Mouse (Mus musculus): ENCODE data around the gene Ms4a3. TPM values are rescaled to one million over a fixed set of nuclear protein-coding genes. Genes with fewer than 3 reads are reported as not detected.

Ms4a3 gene
- not detected in 2 replicates for polyA plus RNA-seq (2014; fragmentation: Nextera tagmentation; extraction: Ambion mirVana)

DNA sequence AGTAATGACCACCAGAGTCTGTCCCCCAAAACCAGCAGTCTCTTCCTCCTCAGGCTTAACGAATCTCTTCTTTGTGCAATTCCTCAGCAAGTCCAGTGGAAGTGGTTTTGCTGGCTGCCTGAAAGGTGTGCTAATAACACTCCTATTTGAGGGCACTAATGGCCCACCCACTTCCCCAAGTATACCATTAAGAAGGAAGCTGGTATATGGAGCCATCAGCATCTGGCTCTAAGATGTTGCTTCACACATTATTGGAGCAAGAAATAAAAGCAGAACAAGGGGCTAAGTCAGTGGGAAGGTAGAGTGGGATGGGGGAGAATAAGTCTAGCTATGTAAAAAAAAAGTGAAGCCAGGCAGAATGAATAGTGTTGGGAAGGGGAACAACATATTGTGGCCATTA, at the start of gene Ms4a3:
Ms4a3 (minus strand) TSS at position 120 of the 400 bp plus-strand sequence.
- Histone ChIP-seq H3K27ac (ENCODE audit: low read depth) (no peak within 1 kb of the TSS), H3K9me3 (ENCODE audit: control insufficient read depth, low read length) (no peaks in the 10 kb centered on the region), H3K4me1 (replicated peaks; ENCODE audit: control insufficient read depth, insufficient read depth, low read length) (no peaks in the 10 kb centered on the region), H3K9ac (ENCODE audit: low read length) (no peak within 1 kb of the TSS), H3K27me3 (replicated peaks; ENCODE audit: control insufficient read depth, insufficient read depth, low read length) (no peaks in the 10 kb centered on the region), H3K4me3 (ENCODE audit: low read depth, low read length) (no peak within 1 kb of the TSS), H3K4me2 (ENCODE audit: low read length) (no peak within 1 kb of the TSS), H3K36me3 (ENCODE audit: control insufficient read depth, insufficient read depth, low read length) (no peaks in the 10 kb centered on the region)
- DNase-seq (ENCODE audit: low spot score) (no peak), ATAC-seq (replicated peaks; ENCODE audit: low FRiP score, low TSS enrichment, low read depth) (no peak)
- 84% methylated on average over 1 of the region's 1 CpGs for WGBS

DNA sequence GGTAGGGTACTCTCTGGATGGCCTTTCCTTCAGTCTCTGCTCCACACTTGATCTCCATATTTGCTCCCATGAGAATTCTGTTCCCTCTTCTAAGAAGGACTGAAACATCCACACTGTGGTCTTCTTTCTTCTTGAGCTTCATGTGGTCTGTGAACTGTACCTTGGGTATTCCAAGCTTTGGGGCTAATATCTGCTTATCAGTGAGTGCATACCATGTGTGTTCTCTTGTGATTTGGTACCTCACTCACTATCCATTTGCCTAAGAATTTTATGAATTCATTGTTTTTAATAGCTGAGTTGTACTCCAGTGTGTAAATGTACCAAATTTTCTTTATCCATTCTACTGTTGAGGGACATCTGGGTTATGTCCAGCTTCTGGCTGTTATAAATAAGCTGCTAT, 20.9 kb upstream of the Ms4a3 start:
- Histone ChIP-seq H3K27me3 (replicated peaks; ENCODE audit: control insufficient read depth, insufficient read depth, low read length) (no peaks in the 10 kb centered on the region), H3K4me2 (ENCODE audit: low read length) (no peak overlapping the region), H3K36me3 (ENCODE audit: control insufficient read depth, insufficient read depth, low read length) (no peaks in the 10 kb centered on the region), H3K4me1 (replicated peaks; ENCODE audit: control insufficient read depth, insufficient read depth, low read length) (no peaks in the 10 kb centered on the region), H3K4me3 (ENCODE audit: low read depth, low read length) (no peak overlapping the region), H3K27ac (ENCODE audit: low read depth) (no peak overlapping the region), H3K9me3 (ENCODE audit: control insufficient read depth, low read length) (no peaks in the 10 kb centered on the region), H3K9ac (ENCODE audit: low read length) (no peak overlapping the region)
- DNase-seq (ENCODE audit: low spot score) (no peak), ATAC-seq (replicated peaks; ENCODE audit: low FRiP score, low TSS enrichment, low read depth) (no peak)

DNA sequence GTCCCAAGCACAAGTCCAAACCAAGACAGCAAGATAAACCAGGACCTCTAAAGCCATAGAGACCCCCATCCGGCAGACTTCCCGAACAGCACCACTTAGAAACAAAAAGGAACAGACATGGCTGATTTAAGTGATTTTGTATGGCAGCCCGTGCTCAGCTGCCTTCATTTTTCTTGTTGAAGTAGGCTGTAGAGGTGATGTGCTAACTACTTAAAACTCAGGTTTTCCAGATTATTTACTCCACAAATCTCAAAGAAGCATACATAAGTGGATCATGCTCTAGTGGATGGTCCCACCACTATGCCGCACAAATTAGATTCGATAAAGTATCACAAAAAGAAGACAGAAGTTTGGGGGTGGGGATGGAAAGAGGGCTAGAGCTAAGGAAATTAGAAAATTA, 19.8 kb upstream of the Ms4a3 start, which contains the start of gene Oosp2:
Oosp2 (minus strand) TSS at position 101 of the 400 bp plus-strand sequence.
- H3K36me3 ChIP-seq (ENCODE audit: control insufficient read depth, insufficient read depth, low read length), result no peaks in the 10 kb centered on the region
- no peak within 1 kb of the TSS for H3K9ac ChIP-seq (ENCODE audit: low read length)
- ATAC-seq (replicated peaks; ENCODE audit: low FRiP score, low TSS enrichment, low read depth) (no peak), DNase-seq (ENCODE audit: low spot score) (no peak)
- H3K4me3 ChIP-seq (ENCODE audit: low read depth, low read length), result no peak within 1 kb of the TSS
- H3K4me2 ChIP-seq (ENCODE audit: low read length), result no peak within 1 kb of the TSS
- no peaks in the 10 kb centered on the region for H3K4me1 ChIP-seq (replicated peaks; ENCODE audit: control insufficient read depth, insufficient read depth, low read length)
- 90% methylated on average over 5 of the region's 5 CpGs for WGBS
- no peak within 1 kb of the TSS for H3K27ac ChIP-seq (ENCODE audit: low read depth)
- no peaks in the 10 kb centered on the region for H3K9me3 ChIP-seq (ENCODE audit: control insufficient read depth, low read length)
- H3K27me3 ChIP-seq (replicated peaks; ENCODE audit: control insufficient read depth, insufficient read depth, low read length), result no peaks in the 10 kb centered on the region

DNA sequence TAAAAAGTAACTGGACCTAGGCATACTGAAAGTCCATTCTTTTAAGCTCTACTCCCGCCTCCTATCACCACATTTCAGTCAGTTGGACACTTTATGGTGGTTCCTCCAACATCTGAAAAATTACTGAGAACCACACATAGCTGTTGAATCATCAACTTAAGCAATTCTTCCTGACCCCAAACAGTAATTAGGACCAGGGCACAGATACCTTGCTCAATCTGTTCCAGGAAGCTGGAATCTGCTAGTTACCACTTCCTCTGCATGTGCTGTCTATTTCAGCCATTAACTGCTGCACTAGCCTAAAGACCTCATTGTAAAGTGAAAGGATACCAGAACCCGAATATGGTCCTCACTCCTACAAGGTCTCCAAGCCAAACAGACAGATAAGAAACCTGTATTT, 18.5 kb upstream of the Ms4a3 start:
- H3K9ac ChIP-seq (ENCODE audit: low read length), result no peak overlapping the region

DNA sequence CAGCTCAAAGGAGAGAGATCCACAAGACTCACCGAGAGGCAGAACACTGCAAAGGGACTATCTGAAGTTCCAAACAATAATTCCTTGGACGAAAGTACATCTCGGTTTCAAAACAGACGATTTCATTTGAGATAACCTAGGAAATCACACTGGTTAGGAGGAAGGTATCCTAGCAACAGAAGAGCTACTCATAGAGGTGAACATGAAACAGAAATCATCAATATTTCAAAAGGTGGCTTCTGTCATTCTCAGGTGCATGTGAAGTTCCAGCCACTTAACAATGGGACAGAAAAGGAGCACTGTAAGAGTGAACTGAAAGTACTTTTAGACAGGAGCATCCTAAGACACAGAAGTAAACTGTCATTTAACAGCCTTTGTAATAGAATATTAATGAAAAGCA, 8.9 kb upstream of the Ms4a3 start:
- Histone ChIP-seq H3K4me3 (ENCODE audit: low read depth, low read length) (no peak overlapping the region), H3K36me3 (ENCODE audit: control insufficient read depth, insufficient read depth, low read length) (no peaks in the 10 kb centered on the region), H3K9ac (ENCODE audit: low read length) (no peak overlapping the region), H3K9me3 (ENCODE audit: control insufficient read depth, low read length) (no peaks in the 10 kb centered on the region), H3K4me2 (ENCODE audit: low read length) (no peak overlapping the region), H3K4me1 (replicated peaks; ENCODE audit: control insufficient read depth, insufficient read depth, low read length) (no peaks in the 10 kb centered on the region), H3K27ac (ENCODE audit: low read depth) (no peak overlapping the region), H3K27me3 (replicated peaks; ENCODE audit: control insufficient read depth, insufficient read depth, low read length) (no peaks in the 10 kb centered on the region)
- DNase-seq (ENCODE audit: low spot score) (no peak), ATAC-seq (replicated peaks; ENCODE audit: low FRiP score, low TSS enrichment, low read depth) (no peak)
- 74% methylated on average over 4 of the region's 4 CpGs for WGBS

More for the DNA sequence above, 18.5 kb upstream of the Ms4a3 start:
- Histone ChIP-seq H3K36me3 (ENCODE audit: control insufficient read depth, insufficient read depth, low read length) (no peaks in the 10 kb centered on the region), H3K4me3 (ENCODE audit: low read depth, low read length) (no peak overlapping the region), H3K27me3 (replicated peaks; ENCODE audit: control insufficient read depth, insufficient read depth, low read length) (no peaks in the 10 kb centered on the region), H3K9me3 (ENCODE audit: control insufficient read depth, low read length) (no peaks in the 10 kb centered on the region), H3K4me2 (ENCODE audit: low read length) (no peak overlapping the region), H3K4me1 (replicated peaks; ENCODE audit: control insufficient read depth, insufficient read depth, low read length) (no peaks in the 10 kb centered on the region), H3K27ac (ENCODE audit: low read depth) (no peak overlapping the region)
- WGBS, result 61% methylated on average over 2 of the region's 2 CpGs
- ATAC-seq (replicated peaks; ENCODE audit: low FRiP score, low TSS enrichment, low read depth) (no peak), DNase-seq (ENCODE audit: low spot score) (no peak)

DNA sequence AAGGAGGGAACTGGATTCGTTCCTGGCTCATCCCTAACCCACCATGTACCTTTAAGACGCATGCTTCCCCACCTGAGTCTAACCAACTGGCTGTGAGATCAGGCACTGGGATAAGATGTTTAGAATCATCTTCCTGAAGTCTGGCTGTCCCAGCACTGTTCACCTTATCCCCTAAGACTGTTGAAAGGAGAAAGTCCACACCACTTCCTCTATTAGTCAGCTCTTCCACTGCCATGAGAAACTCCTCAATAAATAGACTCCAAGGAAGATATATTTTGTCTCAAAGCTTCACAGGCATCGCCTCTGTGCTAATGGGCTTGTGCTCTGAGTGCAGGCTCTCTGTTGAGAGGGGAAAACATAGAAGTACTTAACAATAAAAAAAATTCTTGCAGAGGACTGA, 5.5 kb upstream of the Ms4a3 start:
- Histone ChIP-seq H3K4me1 (replicated peaks; ENCODE audit: control insufficient read depth, insufficient read depth, low read length) (no peaks in the 10 kb centered on the region), H3K9ac (ENCODE audit: low read length) (no peak overlapping the region), H3K4me3 (ENCODE audit: low read depth, low read length) (no peak overlapping the region), H3K27ac (ENCODE audit: low read depth) (no peak overlapping the region), H3K4me2 (ENCODE audit: low read length) (no peak overlapping the region), H3K9me3 (ENCODE audit: control insufficient read depth, low read length) (no peaks in the 10 kb centered on the region), H3K27me3 (replicated peaks; ENCODE audit: control insufficient read depth, insufficient read depth, low read length) (no peaks in the 10 kb centered on the region), H3K36me3 (ENCODE audit: control insufficient read depth, insufficient read depth, low read length) (no peaks in the 10 kb centered on the region)
- WGBS, result 77% methylated on average over 3 of the region's 3 CpGs
- no peak for ATAC-seq (replicated peaks; ENCODE audit: low FRiP score, low TSS enrichment, low read depth)
- DNase-seq (ENCODE audit: low spot score), result no peak

DNA sequence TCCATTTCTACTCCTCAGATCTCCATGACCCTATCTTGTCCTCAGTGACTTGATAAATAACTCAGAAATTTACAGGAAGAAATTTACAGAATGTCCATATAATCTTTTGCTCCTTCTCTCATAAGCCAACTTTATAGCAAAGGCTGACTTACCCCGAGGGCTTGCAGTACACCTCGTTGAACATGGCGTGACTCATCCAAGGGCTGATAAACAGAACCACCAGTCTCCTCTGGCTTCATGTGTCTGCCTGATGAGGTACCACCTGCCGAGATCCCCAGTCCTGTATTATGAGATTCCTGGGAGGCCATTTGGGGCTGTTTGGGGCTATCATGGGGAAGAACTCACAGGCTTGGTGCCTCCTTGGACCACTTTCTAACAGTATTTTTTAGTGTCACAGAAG, 1.6 kb downstream of the Ms4a3 start:
- no peak for DNase-seq (ENCODE audit: low spot score)
- Histone ChIP-seq H3K9me3 (ENCODE audit: control insufficient read depth, low read length) (no peaks in the 10 kb centered on the region), H3K9ac (ENCODE audit: low read length) (no peak overlapping the region), H3K27ac (ENCODE audit: low read depth) (no peak overlapping the region), H3K4me1 (replicated peaks; ENCODE audit: control insufficient read depth, insufficient read depth, low read length) (no peaks in the 10 kb centered on the region), H3K27me3 (replicated peaks; ENCODE audit: control insufficient read depth, insufficient read depth, low read length) (no peaks in the 10 kb centered on the region), H3K4me2 (ENCODE audit: low read length) (no peak overlapping the region), H3K4me3 (ENCODE audit: low read depth, low read length) (no peak overlapping the region), H3K36me3 (ENCODE audit: control insufficient read depth, insufficient read depth, low read length) (no peaks in the 10 kb centered on the region)
- no peak for ATAC-seq (replicated peaks; ENCODE audit: low FRiP score, low TSS enrichment, low read depth)
- WGBS, result 78% methylated on average over 4 of the region's 4 CpGs

DNA sequence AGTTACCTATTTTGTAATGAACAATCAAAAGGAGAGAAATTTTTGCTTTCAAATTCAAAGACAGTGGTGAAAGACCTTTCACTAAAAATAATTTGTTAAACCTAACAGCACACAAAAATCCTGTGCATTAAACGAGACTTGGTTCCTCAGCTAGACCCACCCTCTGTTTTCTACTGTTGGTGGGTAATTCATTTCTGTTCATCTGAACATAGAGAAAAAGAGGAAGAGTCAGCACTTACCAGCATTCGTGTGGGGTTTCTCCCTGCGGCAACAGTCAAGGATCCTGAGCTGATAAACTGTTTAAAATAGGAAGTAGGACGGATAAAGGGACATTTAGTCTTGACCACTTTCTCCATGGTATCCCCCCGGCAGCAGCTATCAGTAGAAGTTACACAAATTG, 5.1 kb downstream of the Ms4a3 start:
- H3K4me1 ChIP-seq (replicated peaks; ENCODE audit: control insufficient read depth, insufficient read depth, low read length), result no peaks in the 10 kb centered on the region
- no peak for DNase-seq (ENCODE audit: low spot score)
- no peaks in the 10 kb centered on the region for H3K36me3 ChIP-seq (ENCODE audit: control insufficient read depth, insufficient read depth, low read length)
- no peak overlapping the region for H3K27ac ChIP-seq (ENCODE audit: low read depth)
- H3K9me3 ChIP-seq (ENCODE audit: control insufficient read depth, low read length), result no peaks in the 10 kb centered on the region
- no peak overlapping the region for H3K4me2 ChIP-seq (ENCODE audit: low read length)
- no peak overlapping the region for H3K9ac ChIP-seq (ENCODE audit: low read length)
- H3K27me3 ChIP-seq (replicated peaks; ENCODE audit: control insufficient read depth, insufficient read depth, low read length), result no peaks in the 10 kb centered on the region
- no peak for ATAC-seq (replicated peaks; ENCODE audit: low FRiP score, low TSS enrichment, low read depth)
- H3K4me3 ChIP-seq (ENCODE audit: low read depth, low read length), result no peak overlapping the region
- WGBS, result 77% methylated on average over 5 of the region's 5 CpGs

DNA sequence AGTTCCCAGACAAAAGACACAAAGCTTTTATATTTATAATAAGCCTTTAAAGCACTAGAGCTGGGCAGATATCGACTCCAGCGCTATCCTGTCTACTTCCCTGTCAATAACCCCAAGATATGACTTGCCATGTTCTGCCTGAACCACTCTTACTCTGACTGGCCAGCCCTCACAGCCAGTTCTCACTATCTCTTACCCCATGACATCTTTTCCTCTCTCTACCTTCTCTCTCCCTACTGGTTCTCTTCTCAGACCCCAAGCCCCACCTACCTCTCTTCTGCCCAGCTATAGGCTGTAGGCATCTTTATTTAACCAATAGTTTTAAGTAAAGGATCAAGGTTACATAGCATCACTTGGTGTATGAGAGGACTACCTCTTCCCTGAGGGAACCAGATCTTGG, 6.3 kb downstream of the Ms4a3 start:
- Histone ChIP-seq H3K9ac (ENCODE audit: low read length) (no peak overlapping the region), H3K36me3 (ENCODE audit: control insufficient read depth, insufficient read depth, low read length) (no peaks in the 10 kb centered on the region), H3K27me3 (replicated peaks; ENCODE audit: control insufficient read depth, insufficient read depth, low read length) (no peaks in the 10 kb centered on the region), H3K4me1 (replicated peaks; ENCODE audit: control insufficient read depth, insufficient read depth, low read length) (no peaks in the 10 kb centered on the region), H3K4me3 (ENCODE audit: low read depth, low read length) (no peak overlapping the region), H3K27ac (ENCODE audit: low read depth) (no peak overlapping the region), H3K4me2 (ENCODE audit: low read length) (no peak overlapping the region), H3K9me3 (ENCODE audit: control insufficient read depth, low read length) (no peaks in the 10 kb centered on the region)
- no peak for DNase-seq (ENCODE audit: low spot score)
- WGBS, result 89% methylated on average over 2 of the region's 2 CpGs
- ATAC-seq (replicated peaks; ENCODE audit: low FRiP score, low TSS enrichment, low read depth), result no peak
